Mouse (Mus musculus) myocyte (in vitro differentiated cells): ENCODE measurements around the gene Gdpd1.

ENCODE experiments used
- CEBPB ChIP-seq: IDR thresholded peaks from 2 replicates; pipeline ENCODE4 v1.6.1; 2011; ENCODE audit warnings: mild to moderate bottlenecking, moderate library complexity; ENCODE audit not compliant: poor library complexity, insufficient read depth, severe bottlenecking
- MAX ChIP-seq: IDR thresholded peaks from one replicate; pipeline ENCODE4 v1.6.1; 2011; ENCODE audit warnings: low read depth, mild to moderate bottlenecking, control low read depth
- POLR2A ChIP-seq: IDR thresholded peaks from one replicate; pipeline ENCODE4 v1.6.1; 2011; ENCODE audit warnings: low read depth, mild to moderate bottlenecking, control low read depth, moderate library complexity; ENCODE audit not compliant: insufficient read length
- POLR2AphosphoS2 ChIP-seq: IDR thresholded peaks from one replicate; pipeline ENCODE4 v1.6.1; 2011; ENCODE audit warnings: low read depth, control low read depth; ENCODE audit not compliant: insufficient read length
- TCF12 ChIP-seq: IDR thresholded peaks from one replicate; pipeline ENCODE4 v1.6.1; 2011; ENCODE audit warnings: mild to moderate bottlenecking, control low read depth; ENCODE audit not compliant: poor library complexity, insufficient read depth, severe bottlenecking
- USF1 ChIP-seq: IDR thresholded peaks from one replicate; pipeline ENCODE4 v1.6.1; 2011; ENCODE audit warnings: low read depth, mild to moderate bottlenecking, control low read depth, moderate library complexity

GRCm38 (mm10) chr11:87043052-87043451, 30.8 kb downstream of the Gdpd1 start:
- TF ChIP-seq POLR2A: no peak
- TF ChIP-seq CEBPB: no peak
- TF ChIP-seq TCF12: no peak
- TF ChIP-seq POLR2AphosphoS2: no peak
- TF ChIP-seq MAX: no peak
- no peak for TF ChIP-seq USF1
